Mouse (Mus musculus) kidney, postnatal 36 days (tissue): Measurements from ENCODE around the gene Arhgef3.

Source experiments
- DNase-seq, 2 experiments: peaks; one replicate each; pipeline ENCODE4 v3.0.0; 2021 to 2022; ENCODE audit warnings: mixed read lengths in 2 of 2

Arhgef3 gene

GRCm38 (mm10) chr14:27348088-27348487 lies 233.4 kb downstream of the Arhgef3 start:
- peak; percentile 34 to 56 for DNase-seq

- no peak for DNase-seq
These were observed 234.0 kb downstream of the Arhgef3 start for GRCm38 (mm10) chr14:27348656-27349055.

- no peak for DNase-seq
These were observed 234.4 kb downstream of the Arhgef3 start for GRCm38 (mm10) chr14:27349120-27349519.

- peak in 1 of 2 experiments; percentile 34 for DNase-seq
These were observed 235.4 kb downstream of the Arhgef3 start for GRCm38 (mm10) chr14:27349828-27350729.

GRCm38 (mm10) chr14:27351051-27351475 lies 236.4 kb downstream of the Arhgef3 start:
- peak; percentile 58 to 74 for DNase-seq

- peak; percentile 74 to 83 for DNase-seq
These were observed 236.9 kb downstream of the Arhgef3 start for GRCm38 (mm10) chr14:27351476-27352079.

- DNase-seq: no peak
These were observed 237.8 kb downstream of the Arhgef3 start for GRCm38 (mm10) chr14:27352470-27352869.

GRCm38 (mm10) chr14:27355151-27355550 lies 240.5 kb downstream of the Arhgef3 start:
- no peak for DNase-seq

- no peak for DNase-seq
These were observed 241.2 kb downstream of the Arhgef3 start for GRCm38 (mm10) chr14:27355937-27356336.

- no peak for DNase-seq
These were observed 242.4 kb downstream of the Arhgef3 start for GRCm38 (mm10) chr14:27357139-27357538.

GRCm38 (mm10) chr14:27358202-27358601 lies 243.5 kb downstream of the Arhgef3 start:
- no peak for DNase-seq

- DNase-seq: no peak
These were observed 246.2 kb downstream of the Arhgef3 start for GRCm38 (mm10) chr14:27360849-27361248.

- no peak for DNase-seq
These were observed 246.8 kb downstream of the Arhgef3 start for GRCm38 (mm10) chr14:27361514-27361913.

GRCm38 (mm10) chr14:27364668-27365257 lies 250.1 kb downstream of the Arhgef3 start:
- peak; percentile 51 to 61 for DNase-seq

GRCm38 (mm10) chr14:27367117-27367711 lies 252.5 kb downstream of the Arhgef3 start:
- peak in 1 of 2 experiments; percentile 65 for DNase-seq

- peak; percentile 63 to 78 for DNase-seq
These were observed 253.9 kb downstream of the Arhgef3 start for GRCm38 (mm10) chr14:27368619-27369018.

- no peak for DNase-seq
These were observed 254.8 kb downstream of the Arhgef3 start for GRCm38 (mm10) chr14:27369503-27369902.

- no peak for DNase-seq
These were observed 257.0 kb downstream of the Arhgef3 start for GRCm38 (mm10) chr14:27371669-27372076.

GRCm38 (mm10) chr14:27373498-27373897 lies 258.8 kb downstream of the Arhgef3 start:
- DNase-seq: no peak

GRCm38 (mm10) chr14:27376115-27376648 lies 261.5 kb downstream of the Arhgef3 start:
- no peak for DNase-seq

GRCm38 (mm10) chr14:27378669-27379068 lies 264.0 kb downstream of the Arhgef3 start:
- DNase-seq: no peak

- DNase-seq: peak; percentile 45 to 70
These were observed 264.7 kb downstream of the Arhgef3 start for GRCm38 (mm10) chr14:27379404-27379803.

GRCm38 (mm10) chr14:27381459-27381858 lies 266.8 kb downstream of the Arhgef3 start:
- no peak for DNase-seq
